Mouse (Mus musculus): ENCODE data around the gene Pde3a. TPM values are rescaled to one million over a fixed set of nuclear protein-coding genes. Genes with fewer than 3 reads are reported as not detected.
A peak's percentile ranks its signal among the peaks of the same experiment; 100 is the strongest.

The Pde3a gene
- total and polyA plus RNA-seq, 2 experiments from 2014 or later: 1.2 to 4.9 TPM

GRCm38 (mm10) chr6:141395926-141396325 is 146.9 kb downstream of the Pde3a start:
- TF ChIP-seq CTCF (IDR thresholded peaks at IDR 0.05; ENCODE audit: low read depth): no peak
- Histone ChIP-seq H3K4me3 (ENCODE audit: low read depth, low read length) (no peak overlapping the region), H3K4me1 (ENCODE audit: insufficient read depth) (0 out of 2 replicates have a peak, but pooled peaks cover 6% of the 10 kb centered on the region), H3K27ac (ENCODE audit: low read depth, low read length) (no peak overlapping the region), H3K36me3 (ENCODE audit: insufficient read depth) (no peaks in the 10 kb centered on the region), H3K4me2 (ENCODE audit: low read depth) (no peak overlapping the region), H3K9me3 (ENCODE audit: low read length) (no peaks in the 10 kb centered on the region), H3K9ac (no peak overlapping the region), H3K27me3 (ENCODE audit: insufficient read depth, low read length) (no peaks in the 10 kb centered on the region)
- DNase-seq (no peak), ATAC-seq (no peak)
- WGBS: 90% methylated on average over 3 of the region's 3 CpGs

- H3K9ac ChIP-seq: no peak overlapping the region
- peak; percentile 45 for DNase-seq
- no peak overlapping the region for H3K27ac ChIP-seq (ENCODE audit: low read depth, low read length)
- no peak for TF ChIP-seq CTCF (IDR thresholded peaks at IDR 0.05; ENCODE audit: low read depth)
- no peak overlapping the region for H3K4me3 ChIP-seq (ENCODE audit: low read depth, low read length)
- H3K27me3 ChIP-seq (ENCODE audit: insufficient read depth, low read length): no peaks in the 10 kb centered on the region
- 26% methylated on average over 4 of the region's 4 CpGs for WGBS
- no peak for ATAC-seq
- H3K36me3 ChIP-seq (ENCODE audit: insufficient read depth): no peaks in the 10 kb centered on the region
- no peak overlapping the region for H3K4me2 ChIP-seq (ENCODE audit: low read depth)
- no peaks in the 10 kb centered on the region for H3K9me3 ChIP-seq (ENCODE audit: low read length)
- peaks cover 6% of the 10 kb centered on the region; the same call in 1 of the 2 replicates for H3K4me1 ChIP-seq (ENCODE audit: insufficient read depth)
Measured at GRCm38 (mm10) chr6:141399411-141399810, 150.3 kb downstream of the Pde3a start.

DNA sequence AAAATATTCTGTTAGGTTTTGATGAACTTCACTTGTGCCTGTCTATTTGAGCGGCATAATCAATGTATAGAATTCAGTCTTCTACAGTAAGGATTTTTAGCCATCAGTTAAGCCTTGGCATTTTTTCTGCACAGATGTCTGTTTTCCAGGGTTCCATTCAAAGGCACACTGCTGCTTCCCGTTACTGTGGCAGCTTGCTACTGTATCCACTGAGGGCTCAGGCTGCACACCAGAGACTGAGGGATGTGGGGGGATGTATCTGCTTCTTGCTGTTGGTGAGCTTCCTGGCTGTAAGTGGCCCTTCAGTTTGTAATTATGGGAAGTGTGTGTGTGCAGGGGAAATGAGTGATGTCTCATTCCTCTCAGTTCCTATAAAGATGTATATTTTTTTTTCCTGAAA is 154.9 kb downstream of the Pde3a start:
- no peak overlapping the region for H3K4me2 ChIP-seq (ENCODE audit: low read depth)
- H3K4me3 ChIP-seq (ENCODE audit: low read depth, low read length): no peak overlapping the region
- DNase-seq: peak; percentile 9
- H3K27ac ChIP-seq (ENCODE audit: low read depth, low read length): no peak overlapping the region
- no peak for TF ChIP-seq CTCF (IDR thresholded peaks at IDR 0.05; ENCODE audit: low read depth)
- WGBS: 35% methylated on average over 2 of the region's 2 CpGs
- H3K27me3 ChIP-seq (ENCODE audit: insufficient read depth, low read length): no peaks in the 10 kb centered on the region
- no peaks in the 10 kb centered on the region for H3K9me3 ChIP-seq (ENCODE audit: low read length)
- ATAC-seq: no peak
- H3K9ac ChIP-seq: no peak overlapping the region
- H3K4me1 ChIP-seq (ENCODE audit: insufficient read depth): peaks cover 7% of the 10 kb centered on the region; the same call in 1 of the 2 replicates
- H3K36me3 ChIP-seq (ENCODE audit: insufficient read depth): no peaks in the 10 kb centered on the region

- Histone ChIP-seq H3K4me3 (ENCODE audit: low read depth, low read length) (no peak overlapping the region), H3K9me3 (ENCODE audit: low read length) (no peaks in the 10 kb centered on the region), H3K4me1 (ENCODE audit: insufficient read depth) (peaks cover 3% of the 10 kb centered on the region; the same call in 1 of the 2 replicates), H3K27me3 (ENCODE audit: insufficient read depth, low read length) (no peaks in the 10 kb centered on the region), H3K4me2 (ENCODE audit: low read depth) (no peak overlapping the region), H3K36me3 (ENCODE audit: insufficient read depth) (no peaks in the 10 kb centered on the region), H3K9ac (no peak overlapping the region), H3K27ac (ENCODE audit: low read depth, low read length) (no peak overlapping the region)
- ATAC-seq (no peak), DNase-seq (peak; percentile 29)
- 56% methylated on average over 7 of the region's 7 CpGs for WGBS
- no peak for TF ChIP-seq CTCF (IDR thresholded peaks at IDR 0.05; ENCODE audit: low read depth)
Measured at GRCm38 (mm10) chr6:141404649-141405048, 155.6 kb downstream of the Pde3a start.

GRCm38 (mm10) chr6:141405496-141405895 is 156.4 kb downstream of the Pde3a start:
- Histone ChIP-seq H3K36me3 (ENCODE audit: insufficient read depth) (no peaks in the 10 kb centered on the region), H3K4me3 (ENCODE audit: low read depth, low read length) (no peak overlapping the region), H3K27ac (ENCODE audit: low read depth, low read length) (no peak overlapping the region), H3K27me3 (ENCODE audit: insufficient read depth, low read length) (no peaks in the 10 kb centered on the region), H3K9me3 (ENCODE audit: low read length) (no peaks in the 10 kb centered on the region), H3K4me2 (ENCODE audit: low read depth) (no peak overlapping the region), H3K9ac (no peak overlapping the region), H3K4me1 (ENCODE audit: insufficient read depth) (peaks cover 3% of the 10 kb centered on the region; the same call in 1 of the 2 replicates)
- no peak for TF ChIP-seq CTCF (IDR thresholded peaks at IDR 0.05; ENCODE audit: low read depth)
- no peak for ATAC-seq
- DNase-seq: no peak
- 37% methylated on average over 5 of the region's 5 CpGs for WGBS

DNA sequence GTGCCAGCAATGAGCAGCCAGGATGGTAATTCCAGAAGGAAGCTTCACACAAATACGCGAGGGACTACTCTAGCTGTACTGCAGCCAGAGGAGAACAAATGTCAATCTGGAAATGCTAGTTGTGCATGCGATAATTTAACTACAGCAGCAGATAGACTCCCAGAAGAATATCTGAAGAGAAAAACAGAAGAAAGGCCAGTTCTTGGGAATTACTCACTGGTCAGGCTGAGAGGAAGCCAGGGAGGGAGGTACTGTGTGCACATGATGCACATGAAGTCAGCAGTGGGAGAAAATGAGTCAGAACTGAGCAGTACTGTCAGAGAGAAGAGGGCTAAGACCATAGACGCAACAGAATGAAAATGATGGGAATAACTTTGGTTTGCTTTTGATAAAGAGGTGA is 159.7 kb downstream of the Pde3a start:
- H3K4me1 ChIP-seq (ENCODE audit: insufficient read depth): peaks cover 3% of the 10 kb centered on the region; the same call in 1 of the 2 replicates
- no peak for TF ChIP-seq CTCF (IDR thresholded peaks at IDR 0.05; ENCODE audit: low read depth)

GRCm38 (mm10) chr6:141410836-141411235 is 161.8 kb downstream of the Pde3a start:
- Histone ChIP-seq H3K9me3 (ENCODE audit: low read length) (no peaks in the 10 kb centered on the region), H3K4me2 (ENCODE audit: low read depth) (no peak overlapping the region), H3K36me3 (ENCODE audit: insufficient read depth) (no peaks in the 10 kb centered on the region), H3K4me1 (ENCODE audit: insufficient read depth) (no peaks in the 10 kb centered on the region), H3K27ac (ENCODE audit: low read depth, low read length) (no peak overlapping the region), H3K27me3 (ENCODE audit: insufficient read depth, low read length) (no peaks in the 10 kb centered on the region), H3K4me3 (ENCODE audit: low read depth, low read length) (no peak overlapping the region), H3K9ac (no peak overlapping the region)
- 89% methylated on average over 5 of the region's 5 CpGs for WGBS
- DNase-seq (no peak), ATAC-seq (no peak)
- TF ChIP-seq CTCF (IDR thresholded peaks at IDR 0.05; ENCODE audit: low read depth): no peak

More for the DNA sequence above, 159.7 kb downstream of the Pde3a start:
- Histone ChIP-seq H3K4me3 (ENCODE audit: low read depth, low read length) (no peak overlapping the region), H3K9me3 (ENCODE audit: low read length) (no peaks in the 10 kb centered on the region), H3K4me2 (ENCODE audit: low read depth) (no peak overlapping the region), H3K36me3 (ENCODE audit: insufficient read depth) (no peaks in the 10 kb centered on the region), H3K27ac (ENCODE audit: low read depth, low read length) (no peak overlapping the region), H3K27me3 (ENCODE audit: insufficient read depth, low read length) (no peaks in the 10 kb centered on the region), H3K9ac (no peak overlapping the region)
- ATAC-seq (no peak), DNase-seq (no peak)
- WGBS: 68% methylated on average over 4 of the region's 4 CpGs
